Mouse (Mus musculus) heart, postnatal 4 days (tissue): ENCODE data around the gene Rbms3. TPM values are rescaled to one million over a fixed set of nuclear protein-coding genes. Genes with fewer than 3 reads are reported as not detected.

ENCODE experiments used
- DNase-seq: peaks from one replicate; pipeline ENCODE4 v3.0.0; 2021
- total RNA-seq, 2 experiments: library from RNA; stranded (reverse); gene quantifications; 2 replicates each; pipeline ENCODE4 v1.2.3; 2021

Rbms3 gene
- total RNA-seq, 2 experiments from 2014 or later = 34.4 to 37.0 TPM

- no peak for DNase-seq
These were observed 587.7 kb downstream of the Rbms3 start for GRCm38 (mm10) chr9:117041993-117042366.

GRCm38 (mm10) chr9:117041291-117041992 lies 588.3 kb downstream of the Rbms3 start:
- no peak for DNase-seq

- DNase-seq = peak; percentile 55
These were observed 589.7 kb downstream of the Rbms3 start for GRCm38 (mm10) chr9:117039941-117040453.

GRCm38 (mm10) chr9:117032690-117033089 lies 597.0 kb downstream of the Rbms3 start:
- DNase-seq = no peak

GRCm38 (mm10) chr9:117031237-117031636 lies 598.5 kb downstream of the Rbms3 start:
- no peak for DNase-seq

GRCm38 (mm10) chr9:117030837-117031236 lies 598.9 kb downstream of the Rbms3 start:
- peak; percentile 98 for DNase-seq

- no peak for DNase-seq
These were observed 599.8 kb downstream of the Rbms3 start for GRCm38 (mm10) chr9:117029953-117030352.

GRCm38 (mm10) chr9:117028586-117028985 lies 601.1 kb downstream of the Rbms3 start:
- no peak for DNase-seq

GRCm38 (mm10) chr9:117022086-117022485 lies 607.6 kb downstream of the Rbms3 start:
- DNase-seq = no peak

GRCm38 (mm10) chr9:117021506-117021905 lies 608.2 kb downstream of the Rbms3 start:
- DNase-seq = no peak

- DNase-seq = no peak
These were observed 609.5 kb downstream of the Rbms3 start for GRCm38 (mm10) chr9:117020216-117020615.

GRCm38 (mm10) chr9:117018741-117019163 lies 611.0 kb downstream of the Rbms3 start:
- no peak for DNase-seq

GRCm38 (mm10) chr9:117018301-117018700 lies 611.4 kb downstream of the Rbms3 start:
- no peak for DNase-seq

- no peak for DNase-seq
These were observed 613.0 kb downstream of the Rbms3 start for GRCm38 (mm10) chr9:117016605-117017319.

GRCm38 (mm10) chr9:117013386-117013785 lies 616.3 kb downstream of the Rbms3 start:
- DNase-seq = no peak

- DNase-seq = no peak
These were observed 618.9 kb downstream of the Rbms3 start for GRCm38 (mm10) chr9:117010801-117011200.

- no peak for DNase-seq
These were observed 621.5 kb downstream of the Rbms3 start for GRCm38 (mm10) chr9:117008194-117008593.

- DNase-seq = no peak
These were observed 627.6 kb downstream of the Rbms3 start for GRCm38 (mm10) chr9:117002083-117002482.

- DNase-seq = no peak
These were observed 630.5 kb downstream of the Rbms3 start for GRCm38 (mm10) chr9:116999186-116999585.

GRCm38 (mm10) chr9:116990321-116990720 lies 639.4 kb downstream of the Rbms3 start:
- no peak for DNase-seq

- no peak for DNase-seq
These were observed 648.9 kb downstream of the Rbms3 start for GRCm38 (mm10) chr9:116980801-116981200.

GRCm38 (mm10) chr9:116977428-116977827 lies 652.3 kb downstream of the Rbms3 start:
- no peak for DNase-seq

- DNase-seq = no peak
These were observed 652.9 kb downstream of the Rbms3 start for GRCm38 (mm10) chr9:116976575-116977408.
